Mouse (Mus musculus) WW6 (cell line): ENCODE measurements at regions not wholly inside any gene's neighbourhood (a gene's known extent, or its start where the extent isn't known, plus 50 kb on each side); places are given as distances from the start of the nearest gene placed in this dataset.

ENCODE experiments used
- DNase-seq: peaks from one replicate; pipeline ENCODE4 v3.0.0-alpha.2; 2013; ENCODE audit warnings: low read depth, low spot score

GRCm38 (mm10) chr13:102255401-102256371 lies 437.7 kb upstream of the Cd180 start:
- DNase-seq = no peak

DNA sequence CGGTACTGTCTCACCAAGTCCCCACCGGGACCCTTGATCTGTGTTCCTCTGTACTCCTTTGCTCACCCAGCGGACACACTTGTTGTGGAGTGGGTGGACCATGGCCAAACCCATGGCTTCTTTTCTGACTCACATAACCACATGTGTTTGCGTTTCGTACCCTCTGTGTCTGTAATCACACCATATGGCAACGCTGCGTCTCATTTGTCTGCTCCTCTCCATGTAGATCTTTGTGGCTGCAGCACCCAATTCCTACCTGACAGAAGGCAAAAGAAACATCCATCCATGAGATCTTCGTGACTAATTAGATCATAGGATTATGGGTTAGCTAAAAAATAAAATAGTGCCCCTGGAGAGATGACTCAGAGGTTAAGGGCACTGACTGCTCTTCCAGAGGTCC lies 435.2 kb upstream of the Cd180 start:
- DNase-seq = no peak

DNA sequence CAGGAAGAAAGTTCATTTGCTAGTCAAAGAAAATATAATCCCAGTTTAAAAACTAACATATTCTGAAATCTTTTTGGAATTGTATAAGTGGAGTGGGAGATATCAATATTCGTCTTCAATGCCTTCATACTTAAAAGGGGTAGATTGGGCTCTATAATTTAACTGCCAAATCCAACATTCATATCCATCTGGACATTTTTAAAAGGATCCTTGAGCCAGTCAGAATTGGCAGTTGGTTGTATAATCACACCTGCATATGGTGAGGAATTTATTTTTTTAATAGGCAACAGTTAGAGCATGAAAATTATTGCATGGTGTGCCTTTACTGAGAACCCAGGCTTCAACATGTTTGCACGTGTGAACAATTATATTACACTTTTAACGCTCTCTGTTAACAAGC lies 419.5 kb upstream of the Cd180 start:
- no peak for DNase-seq

GRCm38 (mm10) chr13:102275296-102275695 lies 418.1 kb upstream of the Cd180 start:
- no peak for DNase-seq

GRCm38 (mm10) chr13:102276885-102277284 lies 416.5 kb upstream of the Cd180 start:
- DNase-seq = no peak

DNA sequence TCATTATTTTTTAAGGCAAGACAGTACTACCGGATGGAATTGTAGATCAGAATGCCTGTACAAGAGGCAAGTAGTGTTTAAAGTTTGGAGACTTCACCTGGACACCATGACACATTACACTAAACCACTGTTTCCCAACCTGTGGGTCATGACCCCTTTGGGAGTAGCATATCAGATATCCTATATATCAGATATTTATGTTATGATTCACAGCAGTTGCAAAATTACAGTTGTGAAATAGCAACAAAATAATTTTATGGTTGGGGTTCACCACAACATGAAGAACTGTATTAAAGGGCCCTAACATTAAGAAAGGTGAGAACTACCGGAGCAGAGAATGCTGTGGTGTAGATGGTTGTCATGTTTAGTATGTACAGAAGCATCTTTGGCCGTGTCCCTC lies 413.2 kb upstream of the Cd180 start:
- no peak for DNase-seq

GRCm38 (mm10) chr13:102294451-102294850 lies 398.9 kb upstream of the Cd180 start:
- DNase-seq = no peak

- peak; percentile 18 for DNase-seq
Measured at GRCm38 (mm10) chr13:102295079-102295478, 398.3 kb upstream of the Cd180 start.

DNA sequence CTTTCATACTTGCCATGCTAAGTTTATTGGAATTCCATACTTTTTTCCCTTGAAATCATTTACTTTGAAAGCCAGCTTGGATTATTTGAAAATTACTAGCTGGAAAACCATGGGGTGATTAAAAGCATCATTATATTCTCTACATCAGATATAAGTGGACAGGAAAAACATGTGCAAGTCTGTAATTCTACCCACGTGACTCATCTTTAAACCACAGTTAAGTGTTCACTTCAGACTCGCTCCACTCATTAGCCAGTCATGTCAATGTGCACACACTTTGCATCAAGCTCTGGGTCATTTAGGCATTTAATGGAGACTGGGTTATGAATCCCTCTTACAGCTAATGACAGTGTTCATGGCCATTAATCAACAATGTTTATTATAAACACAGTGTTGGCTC lies 385.4 kb upstream of the Cd180 start:
- no peak for DNase-seq

DNA sequence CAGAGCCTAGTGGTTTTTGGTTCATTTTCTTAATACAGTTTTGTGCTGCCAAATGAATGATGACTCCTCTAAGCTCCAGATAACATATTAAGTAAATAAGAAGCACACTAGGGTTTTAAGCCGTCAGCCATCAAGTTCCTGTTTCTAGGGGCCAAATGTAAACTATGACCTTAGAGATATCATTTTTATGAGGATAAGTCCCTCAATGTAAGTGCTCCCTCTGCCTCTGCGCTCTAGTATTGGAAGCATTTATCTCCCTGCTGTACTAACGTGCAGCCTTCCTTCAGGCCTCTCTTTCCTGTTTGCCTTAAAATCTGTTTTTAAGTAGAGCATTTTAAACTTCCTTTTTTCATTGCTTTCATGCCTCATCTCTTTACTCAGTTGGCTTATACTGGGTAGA lies 381.3 kb upstream of the Cd180 start:
- no peak for DNase-seq

- no peak for DNase-seq
Measured at GRCm38 (mm10) chr13:102315921-102316692, 377.3 kb upstream of the Cd180 start.

- DNase-seq = no peak
Measured at GRCm38 (mm10) chr13:102318891-102319404, 374.4 kb upstream of the Cd180 start.

GRCm38 (mm10) chr13:102319453-102319852 lies 373.9 kb upstream of the Cd180 start:
- DNase-seq = no peak

DNA sequence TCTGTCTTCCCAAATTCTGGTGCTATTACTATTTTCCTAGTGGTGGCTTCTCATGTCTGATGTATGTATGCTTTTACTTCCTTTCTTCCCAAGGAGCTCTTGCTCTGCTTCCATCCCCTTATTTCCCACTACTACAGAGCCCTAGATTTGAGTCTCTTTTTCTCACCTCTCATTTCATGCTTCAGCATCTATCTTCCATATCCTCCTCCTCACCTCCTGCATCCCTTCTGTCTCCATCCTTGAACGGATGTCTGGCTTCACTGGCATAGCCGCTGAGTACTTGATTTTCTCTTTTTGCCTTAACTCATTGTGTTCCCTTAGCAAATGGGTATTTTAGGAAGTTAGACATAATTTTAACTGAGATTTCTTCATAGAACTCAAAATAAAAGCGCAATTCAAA lies 369.5 kb upstream of the Cd180 start:
- no peak for DNase-seq

DNA sequence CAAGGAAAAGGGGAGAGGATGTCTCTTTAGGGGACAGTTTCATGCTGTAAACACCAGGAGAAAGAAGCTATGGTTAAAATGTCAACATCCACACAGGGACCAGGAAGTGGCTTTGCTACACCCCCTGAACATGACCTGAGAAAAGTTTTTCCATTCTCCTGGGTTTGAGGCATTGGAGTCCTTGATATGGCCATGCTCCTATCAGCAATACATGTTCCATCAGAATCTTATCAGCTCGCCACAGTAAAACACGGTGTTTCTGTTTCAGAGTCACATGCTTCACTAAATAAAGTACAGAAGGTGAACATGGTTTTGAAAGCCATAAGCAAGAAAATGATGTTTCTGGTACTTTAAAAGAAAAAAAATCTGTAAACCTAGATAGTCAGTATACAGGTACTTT lies 367.4 kb upstream of the Cd180 start:
- DNase-seq = no peak

DNA sequence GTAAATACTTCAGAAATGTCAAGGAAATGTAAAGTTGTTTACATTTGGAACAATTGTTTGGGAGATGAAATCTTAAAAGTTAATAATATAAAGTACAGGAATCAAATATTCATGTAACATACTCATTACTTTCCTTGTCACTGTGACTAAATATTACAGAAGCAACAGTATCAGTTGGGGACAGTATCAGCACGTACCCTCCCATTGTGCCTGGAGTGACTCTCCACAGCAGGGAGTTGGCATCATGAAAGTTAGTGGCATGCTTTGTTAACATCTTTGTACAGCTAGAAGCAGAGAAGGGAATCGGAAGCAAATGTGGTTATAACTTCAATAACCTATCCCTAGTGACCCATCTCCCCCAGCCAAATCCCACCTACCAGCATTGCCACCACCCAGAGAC lies 366.8 kb upstream of the Cd180 start:
- no peak for DNase-seq

- no peak for DNase-seq
Measured at GRCm38 (mm10) chr13:102333667-102334066, 359.7 kb upstream of the Cd180 start.

GRCm38 (mm10) chr13:102334131-102334534 lies 359.2 kb upstream of the Cd180 start:
- DNase-seq = no peak

DNA sequence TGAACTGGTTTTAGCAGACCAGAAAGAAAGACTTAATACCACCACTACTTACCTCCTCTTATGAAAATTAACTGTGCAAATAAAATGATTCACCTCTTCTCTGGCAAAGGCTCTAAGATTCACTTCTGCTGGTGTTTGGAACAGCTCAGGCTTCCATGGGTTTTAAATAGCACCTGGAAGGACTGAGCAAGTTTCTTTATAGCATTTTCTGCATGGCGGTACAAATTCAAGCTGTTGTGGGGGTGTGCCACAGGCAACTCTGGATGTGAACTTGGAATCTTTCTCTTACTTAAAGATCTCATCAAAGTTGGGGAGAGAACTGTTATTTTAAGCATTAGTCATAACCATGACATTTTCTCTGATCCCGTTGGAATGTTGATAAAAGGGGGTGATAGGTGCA lies 350.1 kb upstream of the Cd180 start:
- no peak for DNase-seq

- DNase-seq = no peak
Measured at GRCm38 (mm10) chr13:102344606-102345269, 348.6 kb upstream of the Cd180 start.

GRCm38 (mm10) chr13:102349493-102349892 lies 343.9 kb upstream of the Cd180 start:
- no peak for DNase-seq
